Mouse (Mus musculus) urinary bladder, postnatal 25 days (tissue): ENCODE data around the gene Igll1.

Experiments used
- DNase-seq: peaks from one replicate; pipeline ENCODE4 v3.0.0; 2022; ENCODE audit warnings: low spot score

Igll1 gene

DNA sequence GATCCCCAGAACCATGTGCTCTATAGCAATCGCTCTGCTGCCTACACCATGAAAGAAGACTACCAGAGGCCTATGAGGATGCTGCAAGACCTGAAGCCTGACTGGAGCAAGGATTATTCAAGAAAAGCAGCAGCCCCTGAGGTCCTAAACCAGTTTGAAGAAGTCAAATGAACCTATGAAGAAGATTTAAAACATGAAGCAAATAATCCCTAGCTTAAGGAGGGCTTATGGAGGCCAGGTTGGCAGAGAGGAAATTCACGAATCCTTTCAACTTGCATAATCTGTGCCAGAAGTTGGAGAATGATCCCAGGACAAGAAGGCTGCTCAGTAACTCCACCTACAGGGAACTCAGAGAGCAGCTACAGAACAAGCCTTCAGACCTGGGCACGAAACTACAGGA is 11.4 kb downstream of the Igll1 start:
- DNase-seq, result no peak

DNA sequence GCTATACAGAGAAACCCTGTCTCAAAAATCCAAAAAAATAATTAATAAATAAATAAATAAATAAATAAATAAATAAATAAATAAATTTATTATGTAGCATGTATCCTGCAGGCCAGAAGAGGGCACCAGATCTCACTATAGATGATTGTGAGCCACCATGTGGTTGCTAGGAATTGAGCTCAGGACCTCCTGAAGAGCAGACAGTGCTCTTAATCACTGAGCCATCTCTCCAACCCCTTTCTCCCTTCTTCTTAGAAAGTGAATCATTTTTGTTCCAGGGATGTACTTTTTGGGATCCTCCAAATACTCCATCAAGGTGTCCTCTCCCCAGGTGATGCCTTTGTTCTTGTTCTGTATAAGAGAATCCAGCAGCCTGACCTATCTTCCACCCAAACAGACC is 14.6 kb downstream of the Igll1 start:
- no peak for DNase-seq

GRCm38 (mm10) chr16:16829671-16830070 is 34.1 kb downstream of the Igll1 start:
- DNase-seq, result no peak

DNA sequence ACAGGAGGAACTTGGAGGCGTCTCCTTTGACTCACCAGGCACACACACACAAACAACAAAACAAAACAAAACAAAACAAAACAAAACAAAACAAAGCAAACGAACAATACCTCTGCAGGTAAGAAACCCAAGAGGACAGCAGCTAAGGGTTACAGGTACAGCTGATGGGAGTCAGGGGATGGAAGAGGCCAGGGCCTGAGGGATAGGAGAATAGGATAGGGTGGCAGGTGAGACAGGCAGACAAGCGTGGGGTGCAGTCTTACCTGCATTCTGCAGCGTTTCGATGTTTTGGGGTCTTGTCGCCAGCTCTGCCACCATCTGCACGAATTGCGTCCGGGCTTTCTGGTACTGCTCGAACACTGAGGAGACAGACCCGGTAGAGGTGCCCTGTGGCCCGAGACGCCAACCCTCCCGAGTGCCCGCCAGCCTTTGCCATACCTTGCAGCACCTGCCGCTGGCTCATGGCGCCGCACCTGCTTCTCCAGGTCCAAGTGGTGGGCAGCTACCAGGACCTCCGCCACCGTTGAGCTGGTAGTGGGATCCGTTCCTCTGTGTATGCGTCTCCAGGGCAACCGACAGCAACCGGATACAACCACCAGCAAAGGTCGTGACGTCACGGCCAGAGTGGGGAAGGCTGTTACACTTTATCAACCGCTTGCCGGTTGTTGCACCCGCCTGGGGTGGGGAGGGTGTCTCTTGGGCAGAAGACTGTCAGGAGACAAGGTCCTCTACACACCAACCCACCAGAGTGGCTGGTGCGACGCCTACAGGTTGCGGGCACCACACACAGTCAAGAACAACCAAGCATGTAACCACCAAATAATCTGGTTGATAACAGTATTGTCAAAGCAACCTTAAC is 34.8 kb downstream of the Igll1 start, which contains the start of gene Spag6l:
Spag6l (minus strand) TSS at position 700 of the 859 bp plus-strand sequence.
- no peak for DNase-seq

DNA sequence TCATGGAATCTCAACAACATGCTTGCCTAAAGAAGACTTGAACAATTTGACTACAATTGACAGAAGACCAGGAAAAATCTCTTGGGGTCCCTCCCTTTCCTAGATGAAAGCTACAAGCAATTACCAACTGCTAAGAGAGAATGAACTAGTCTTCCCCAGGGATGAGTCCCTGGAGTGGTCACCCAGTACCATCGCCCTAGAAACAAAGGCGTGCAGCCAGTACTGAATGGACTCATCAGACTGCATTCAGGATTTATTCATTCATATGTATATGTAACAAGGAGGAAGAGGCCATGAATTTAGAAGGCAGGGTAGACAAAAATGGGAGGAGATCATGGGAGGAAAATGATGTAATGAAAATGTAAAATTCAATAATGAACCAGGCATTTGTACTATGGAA is 37.6 kb downstream of the Igll1 start:
- DNase-seq, result no peak

DNA sequence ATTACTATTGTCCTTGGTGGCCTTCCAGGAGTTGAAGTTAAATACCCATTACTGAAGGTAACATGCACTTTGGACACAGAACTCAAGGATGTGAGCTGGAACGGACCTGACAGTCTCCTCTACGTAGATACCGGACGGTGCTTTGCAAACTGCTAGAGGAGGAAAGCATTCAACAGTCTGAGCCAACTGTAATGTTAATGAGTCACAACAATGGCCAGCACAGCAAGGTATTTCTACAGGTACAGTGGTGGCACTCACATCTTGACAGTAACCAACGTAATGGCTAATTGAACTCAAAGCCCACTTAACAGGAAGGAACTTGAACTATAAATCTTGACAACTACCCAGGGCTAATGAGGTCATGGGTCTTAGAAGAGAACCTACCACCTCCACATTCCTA is 38.3 kb downstream of the Igll1 start:
- DNase-seq, result no peak
